Mouse (Mus musculus) forebrain, embryonic 16.5 days (tissue): ENCODE measurements around the gene Olfr548-ps1. TPM values are rescaled to one million over a fixed set of nuclear protein-coding genes. Genes with fewer than 3 reads are reported as not detected.

Source experiments
- ATAC-seq: fragments of 200-750 bp; cut with Nextera tagmentation; 2 replicates; pipeline ENCODE4 v1.8.0; 2017; ENCODE audit warnings: mild to moderate bottlenecking, moderate library complexity
- H3K27ac ChIP-seq: fragments of 300-500 bp; sonication (generic); 2 replicates; pipeline ENCODE4 v1.5.1; 2014; ENCODE audit warnings: low read length, control low read depth
- H3K27me3 ChIP-seq: fragments of 300-500 bp; sonication (generic); replicated peaks from 2 replicates; pipeline ENCODE4 v1.6.1; 2014; ENCODE audit warnings: low read length; ENCODE audit not compliant: control insufficient read depth, insufficient read depth
- H3K36me3 ChIP-seq: fragments of 300-500 bp; sonication (generic); 2 replicates; pipeline ENCODE4 v1.6.1; 2014; ENCODE audit not compliant: control insufficient read depth, insufficient read depth
- H3K4me1 ChIP-seq: fragments of 300-500 bp; sonication (generic); replicated peaks from 2 replicates; pipeline ENCODE4 v1.6.1; 2014; ENCODE audit warnings: low read length; ENCODE audit not compliant: control insufficient read depth, insufficient read depth
- H3K4me2 ChIP-seq: fragments of 300-500 bp; sonication (generic); 2 replicates; pipeline ENCODE4 v1.6.1; 2014; ENCODE audit warnings: mild to moderate bottlenecking, low read length, control low read depth
- H3K4me3 ChIP-seq: fragments of 300-500 bp; sonication (generic); replicated peaks from 2 replicates; pipeline ENCODE4 v1.5.1; 2014; ENCODE audit warnings: mild to moderate bottlenecking, low read length, control low read depth
- H3K9ac ChIP-seq: fragments of 300-500 bp; sonication (generic); replicated peaks from 2 replicates; pipeline ENCODE4 v1.6.1; 2014; ENCODE audit warnings: low read depth, low read length, control low read depth
- H3K9me3 ChIP-seq: fragments of 300-500 bp; sonication (generic); 2 replicates; pipeline ENCODE4 v1.6.1; 2016; ENCODE audit warnings: low read length; ENCODE audit not compliant: control insufficient read depth
- WGBS: fragments of 180-500 bp; shearing (Covaris S2); extraction: QIAGEN DNeasy Blood & Tissue Kit; methylation state at CpG from one replicate; pipeline ENCODE4 v1.1.7; 2014; 5-methylcytosine and 5-hydroxymethylcytosine counted together
- polyA plus RNA-seq: library from polyadenylated mRNA; unstranded; fragments of >200 nt; fragmentation: Nextera tagmentation; extraction: Ambion mirVana; gene quantifications from 2 replicates; pipeline ENCODE4 v1.2.1, GENCODE M21; 2015

The Olfr548-ps1 gene
- polyA plus RNA-seq, 1 experiment from 2014 or later = not detected

GRCm38 (mm10) chr7:102564999-102565997 is 24.6 kb downstream of the Olfr548-ps1 start, which contains the start of gene Trim21:
TSS of gene Trim21 (minus strand) at chr7:102565486.
- H3K9ac ChIP-seq = no peak within 1 kb of the TSS
- H3K36me3 ChIP-seq = no peaks in the 10 kb centered on the region
- peak within 1 kb of the TSS; percentile 24 for H3K4me2 ChIP-seq
- no peak within 1 kb of the TSS for H3K27ac ChIP-seq
- peak within 1 kb of the TSS; percentile 20 for H3K4me3 ChIP-seq
- no peaks in the 10 kb centered on the region for H3K27me3 ChIP-seq
- no peaks in the 10 kb centered on the region for H3K4me1 ChIP-seq
- ATAC-seq = peak; percentile 78
- H3K9me3 ChIP-seq = no peaks in the 10 kb centered on the region
- 25% methylated on average over 10 of the region's 10 CpGs for WGBS

- Histone ChIP-seq H3K4me2 (no peak overlapping the region), H3K9ac (no peak overlapping the region), H3K27ac (no peak overlapping the region), H3K27me3 (no peaks in the 10 kb centered on the region), H3K36me3 (no peaks in the 10 kb centered on the region), H3K4me1 (no peaks in the 10 kb centered on the region), H3K4me3 (no peak overlapping the region), H3K9me3 (no peaks in the 10 kb centered on the region)
- WGBS = 93% methylated on average over 4 of the region's 4 CpGs
- no peak for ATAC-seq
Measured at GRCm38 (mm10) chr7:102566219-102566618, 25.5 kb downstream of the Olfr548-ps1 start.

GRCm38 (mm10) chr7:102571142-102571541 is 30.4 kb downstream of the Olfr548-ps1 start, which contains the start of gene Olfr550:
TSS of gene Olfr550 (plus strand) at chr7:102571442.
- 94% methylated on average over 8 of the region's 8 CpGs for WGBS
- peaks cover 3% of the 10 kb centered on the region; the same call in 1 of the 2 replicates for H3K4me1 ChIP-seq
- H3K9me3 ChIP-seq = no peaks in the 10 kb centered on the region

GRCm38 (mm10) chr7:102573174-102573830 is 32.6 kb downstream of the Olfr548-ps1 start:
- Histone ChIP-seq H3K9ac (no peak overlapping the region), H3K36me3 (no peaks in the 10 kb centered on the region), H3K9me3 (no peaks in the 10 kb centered on the region), H3K4me2 (no peak overlapping the region), H3K4me3 (no peak overlapping the region), H3K4me1 (peaks cover 3% of the 10 kb centered on the region; the same call in 1 of the 2 replicates), H3K27ac (no peak overlapping the region), H3K27me3 (no peaks in the 10 kb centered on the region)
- WGBS = 58% methylated on average over 3 of the region's 3 CpGs
- peak; percentile 45; the same call in 1 of the 2 replicates for ATAC-seq

More at GRCm38 (mm10) chr7:102571142-102571541, 30.4 kb downstream of the Olfr548-ps1 start, which contains the start of gene Olfr550:
- Histone ChIP-seq H3K27ac (no peak within 1 kb of the TSS), H3K4me3 (no peak within 1 kb of the TSS), H3K4me2 (no peak within 1 kb of the TSS), H3K27me3 (no peaks in the 10 kb centered on the region), H3K36me3 (no peaks in the 10 kb centered on the region), H3K9ac (no peak within 1 kb of the TSS)
- no peak for ATAC-seq

GRCm38 (mm10) chr7:102575998-102576397 is 35.3 kb downstream of the Olfr548-ps1 start:
- Histone ChIP-seq H3K4me1 (peaks cover 3% of the 10 kb centered on the region; the same call in 1 of the 2 replicates), H3K9ac (no peak overlapping the region), H3K27me3 (no peaks in the 10 kb centered on the region), H3K4me3 (no peak overlapping the region), H3K9me3 (no peaks in the 10 kb centered on the region), H3K36me3 (no peaks in the 10 kb centered on the region), H3K4me2 (no peak overlapping the region), H3K27ac (no peak overlapping the region)
- no peak for ATAC-seq
- 51% methylated on average over 6 of the region's 6 CpGs for WGBS

GRCm38 (mm10) chr7:102591786-102592185 is 51.1 kb downstream of the Olfr548-ps1 start, which contains the start of gene Olfr551:
TSS of gene Olfr551 (minus strand) at chr7:102591886.
- ATAC-seq = no peak
- no peaks in the 10 kb centered on the region for H3K4me1 ChIP-seq
- H3K27me3 ChIP-seq = no peaks in the 10 kb centered on the region
- no peaks in the 10 kb centered on the region for H3K36me3 ChIP-seq
- H3K27ac ChIP-seq = no peak within 1 kb of the TSS
- H3K9me3 ChIP-seq = no peaks in the 10 kb centered on the region
- no peak within 1 kb of the TSS for H3K4me3 ChIP-seq
- no peak within 1 kb of the TSS for H3K4me2 ChIP-seq
- WGBS = 94% methylated on average over 3 of the region's 3 CpGs
- no peak within 1 kb of the TSS for H3K9ac ChIP-seq

Other genes with a start within 250 kb of the Olfr548-ps1 start
- gene Rrm1, start 99.2 kb upstream of the Olfr548-ps1 start, polyA plus RNA-seq = 79.3 and 96.2 TPM in 2 replicates
- 0.43 and 0.66 TPM in 2 replicates for gene Olfr543, start 59.2 kb upstream of the Olfr548-ps1 start, polyA plus RNA-seq
- gene Olfr544, start 52.6 kb upstream of the Olfr548-ps1 start, polyA plus RNA-seq = 0.10 TPM in 2 replicates
- 0.17 TPM in 1 of 2 replicates, not detected in the other for gene Olfr545, start 41.3 kb upstream of the Olfr548-ps1 start, polyA plus RNA-seq
- not detected in 2 replicates for gene Olfr547, start 6.1 kb upstream of the Olfr548-ps1 start, polyA plus RNA-seq
- not detected in 2 replicates for gene Olfr549, start 9.0 kb downstream of the Olfr548-ps1 start, polyA plus RNA-seq
- gene Trim21, start 24.6 kb downstream of the Olfr548-ps1 start, polyA plus RNA-seq = 0.41 TPM in 1 of 2 replicates, not detected in the other
- not detected in 2 replicates for gene Olfr550, start 30.5 kb downstream of the Olfr548-ps1 start, polyA plus RNA-seq
- not detected in 2 replicates for gene Olfr551, start 51.0 kb downstream of the Olfr548-ps1 start, polyA plus RNA-seq
- not detected in 2 replicates for gene Olfr552, start 56.9 kb downstream of the Olfr548-ps1 start, polyA plus RNA-seq
- not detected in 2 replicates for gene Olfr553, start 77.3 kb downstream of the Olfr548-ps1 start, polyA plus RNA-seq
- not detected in 2 replicates for gene Olfr554, start 97.5 kb downstream of the Olfr548-ps1 start, polyA plus RNA-seq
- not detected in 2 replicates for gene Olfr555, start 117.9 kb downstream of the Olfr548-ps1 start, polyA plus RNA-seq
- gene Olfr556, start 124.0 kb downstream of the Olfr548-ps1 start, polyA plus RNA-seq = not detected in 2 replicates
- 5.6 and 5.8 TPM in 2 replicates for gene Trim68, start 146.4 kb downstream of the Olfr548-ps1 start, polyA plus RNA-seq
- not detected in 2 replicates for gene Olfr557, start 155.0 kb downstream of the Olfr548-ps1 start, polyA plus RNA-seq
- gene Olfr558, start 161.3 kb downstream of the Olfr548-ps1 start, polyA plus RNA-seq = not detected in 2 replicates
- gene Olfr33, start 178.2 kb downstream of the Olfr548-ps1 start, polyA plus RNA-seq = not detected in 2 replicates
- gene Olfr559, start 186.6 kb downstream of the Olfr548-ps1 start, polyA plus RNA-seq = not detected in 2 replicates
- not detected in 2 replicates for gene Olfr560, start 218.5 kb downstream of the Olfr548-ps1 start, polyA plus RNA-seq
- gene Olfr78, start 218.6 kb downstream of the Olfr548-ps1 start, polyA plus RNA-seq = not detected in 2 replicates
- gene Olfr561, start 230.3 kb downstream of the Olfr548-ps1 start, polyA plus RNA-seq = not detected in 2 replicates